Mouse (Mus musculus): ENCODE data around the gene Nphs1.
"Not testable (repeated sequence)": the region's sequence is repeated elsewhere in the genome, so short reads cannot be mapped to it uniquely, and the experiment has no call there.

The Nphs1 gene

DNA sequence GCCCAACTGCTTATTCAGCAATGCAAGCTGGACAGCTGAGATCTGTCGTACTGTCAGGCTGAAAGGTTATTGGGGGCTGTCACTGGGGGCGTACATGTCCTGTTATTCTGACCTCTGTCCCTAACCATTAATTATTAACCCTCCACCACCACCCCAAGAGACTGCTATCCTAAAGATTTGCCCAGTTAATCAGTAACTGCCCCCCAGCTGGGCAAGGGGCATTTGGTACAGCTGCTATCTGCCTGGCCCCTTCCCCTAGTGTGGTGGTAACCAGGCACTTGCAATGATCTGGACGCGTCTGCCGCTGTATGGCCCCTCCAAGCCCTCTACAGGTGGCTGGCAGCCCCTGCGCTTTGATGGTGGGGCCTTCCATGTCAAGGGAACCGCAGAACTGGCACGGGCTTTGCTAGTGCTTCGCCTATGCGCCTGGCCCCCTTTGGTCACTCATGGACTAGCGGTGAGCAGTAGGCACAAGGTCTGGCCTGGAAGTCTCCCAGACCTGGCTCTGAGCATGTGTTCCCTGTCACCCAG, 35.4 kb downstream of the Nphs1 start, which contains the start of gene Prodh2:
Prodh2 (plus strand) TSS at position 222 of the 531 bp plus-strand sequence.
- DNase-seq (ENCODE audit: low spot score) = no peak

- not testable (repeated sequence) for DNase-seq (ENCODE audit: low spot score)
Measured at GRCm38 (mm10) chr7:30495506-30496042, 37.5 kb downstream of the Nphs1 start.

DNA sequence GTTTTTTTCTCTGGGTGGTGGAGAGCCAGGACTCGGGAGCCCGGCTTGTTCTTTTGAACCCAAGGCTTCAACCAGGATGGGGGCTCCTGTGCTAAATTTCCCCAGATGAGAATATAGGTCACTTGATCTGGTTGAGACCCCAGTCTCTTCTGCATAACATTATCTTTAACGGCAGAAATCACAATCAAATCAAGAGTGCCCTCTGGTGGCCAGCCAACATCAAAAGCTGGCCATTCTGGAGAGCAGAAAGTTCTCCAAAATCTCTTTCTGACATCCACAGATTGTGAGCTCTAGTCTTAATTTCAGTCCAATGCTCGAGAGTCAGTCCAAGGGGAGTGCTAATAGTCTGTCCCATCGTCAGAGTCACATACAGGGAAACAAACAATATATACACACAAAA, 43.0 kb downstream of the Nphs1 start:
- DNase-seq (ENCODE audit: low spot score) = not testable (repeated sequence)

GRCm38 (mm10) chr7:30508061-30508460, 49.9 kb downstream of the Nphs1 start:
- DNase-seq (ENCODE audit: low spot score) = no peak

GRCm38 (mm10) chr7:30515003-30515760, 57.1 kb downstream of the Nphs1 start:
- no peak for DNase-seq (ENCODE audit: low spot score)

DNA sequence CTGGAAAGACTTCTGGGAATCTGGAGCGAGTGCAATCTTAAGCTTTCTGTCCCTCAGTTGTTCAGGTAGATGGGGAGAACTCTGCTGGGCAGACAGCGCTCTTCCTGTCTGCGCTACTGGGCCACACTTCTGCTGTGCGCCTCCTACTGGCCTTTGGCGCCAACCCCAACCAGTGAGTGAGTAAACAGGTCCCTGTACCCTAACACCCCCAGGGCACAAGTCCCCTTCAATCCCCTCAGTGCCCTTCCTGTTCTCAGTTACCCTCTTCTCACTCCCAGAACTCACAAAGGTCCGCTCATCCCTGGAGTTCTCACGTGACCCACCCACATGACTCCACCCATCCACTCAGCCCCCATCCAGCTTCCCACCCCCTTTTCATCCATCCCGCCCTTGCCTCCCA, 60.2 kb downstream of the Nphs1 start:
- no peak for DNase-seq (ENCODE audit: low spot score)

DNA sequence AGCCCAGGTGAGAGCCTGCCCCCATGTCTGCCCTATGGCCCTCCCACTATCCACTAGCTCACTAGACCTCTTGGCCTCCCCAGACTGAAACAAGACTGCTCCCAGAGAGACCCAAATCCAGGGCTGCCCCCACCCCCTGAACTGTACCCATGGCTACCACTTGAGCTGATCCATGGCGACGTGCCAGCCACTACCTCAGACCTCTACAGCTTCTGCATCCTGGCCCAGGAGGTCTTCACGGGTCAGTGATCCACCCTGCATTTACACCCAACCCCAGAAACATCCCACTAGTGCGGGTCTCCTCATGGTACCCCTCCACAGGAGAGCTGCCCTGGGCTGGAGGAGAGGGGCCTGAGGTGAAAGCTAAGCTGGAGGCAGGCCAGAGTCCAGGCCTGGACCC, 62.3 kb downstream of the Nphs1 start:
- DNase-seq (ENCODE audit: low spot score) = no peak

DNA sequence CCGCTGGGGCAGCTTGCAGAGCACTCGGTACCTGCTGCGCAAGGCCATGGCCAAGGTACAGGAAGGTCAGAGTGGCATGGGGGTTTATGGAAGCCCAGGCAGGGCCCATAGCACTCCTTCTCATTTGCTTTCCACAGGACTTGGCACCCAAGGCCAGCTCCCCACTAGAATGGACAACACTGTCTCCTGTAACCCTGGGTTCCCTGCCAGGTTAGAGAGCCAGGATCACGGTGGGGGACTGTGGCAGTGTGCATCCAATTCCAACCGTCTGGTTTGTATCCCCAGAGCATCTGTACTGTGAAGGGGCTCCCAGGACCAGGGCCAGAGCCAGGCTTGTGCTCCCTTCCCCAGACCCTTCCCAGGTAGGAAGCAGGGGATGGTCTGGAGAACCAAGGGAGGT, 62.7 kb downstream of the Nphs1 start:
- DNase-seq (ENCODE audit: low spot score) = no peak

GRCm38 (mm10) chr7:30522871-30523270, 64.8 kb downstream of the Nphs1 start:
- DNase-seq (ENCODE audit: low spot score) = no peak

DNA sequence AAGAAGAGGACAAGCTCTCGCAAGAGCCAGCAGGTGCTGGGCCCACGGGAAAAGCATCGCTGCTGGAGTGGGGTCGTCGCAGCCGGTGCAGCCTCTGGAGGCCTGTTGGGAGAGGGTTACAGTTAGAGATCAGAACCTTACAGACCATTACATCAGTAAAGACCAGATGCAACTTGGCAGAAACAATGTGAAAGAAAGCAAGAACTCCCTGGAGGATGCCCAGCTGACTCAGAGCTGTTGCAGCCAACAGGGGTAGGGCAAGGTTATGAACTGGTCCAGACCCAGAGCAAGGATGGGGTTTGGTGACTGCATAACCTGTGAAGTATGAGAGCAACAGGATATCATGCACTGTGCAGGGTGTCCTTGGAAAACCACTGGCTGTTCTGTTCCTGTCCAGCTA, 66.4 kb downstream of the Nphs1 start:
- DNase-seq (ENCODE audit: low spot score) = no peak

GRCm38 (mm10) chr7:30525954-30526353, 67.8 kb downstream of the Nphs1 start:
- no peak for DNase-seq (ENCODE audit: low spot score)

GRCm38 (mm10) chr7:30526399-30526798, 68.3 kb downstream of the Nphs1 start:
- no peak for DNase-seq (ENCODE audit: low spot score)

GRCm38 (mm10) chr7:30526981-30527380, 68.9 kb downstream of the Nphs1 start:
- DNase-seq (ENCODE audit: low spot score) = no peak

- peak; percentile 46 for DNase-seq (ENCODE audit: low spot score)
Measured at GRCm38 (mm10) chr7:30531291-30531815, 73.2 kb downstream of the Nphs1 start.

- peak; percentile 54 for DNase-seq (ENCODE audit: low spot score)
Measured at GRCm38 (mm10) chr7:30532931-30533330, 74.8 kb downstream of the Nphs1 start.

DNA sequence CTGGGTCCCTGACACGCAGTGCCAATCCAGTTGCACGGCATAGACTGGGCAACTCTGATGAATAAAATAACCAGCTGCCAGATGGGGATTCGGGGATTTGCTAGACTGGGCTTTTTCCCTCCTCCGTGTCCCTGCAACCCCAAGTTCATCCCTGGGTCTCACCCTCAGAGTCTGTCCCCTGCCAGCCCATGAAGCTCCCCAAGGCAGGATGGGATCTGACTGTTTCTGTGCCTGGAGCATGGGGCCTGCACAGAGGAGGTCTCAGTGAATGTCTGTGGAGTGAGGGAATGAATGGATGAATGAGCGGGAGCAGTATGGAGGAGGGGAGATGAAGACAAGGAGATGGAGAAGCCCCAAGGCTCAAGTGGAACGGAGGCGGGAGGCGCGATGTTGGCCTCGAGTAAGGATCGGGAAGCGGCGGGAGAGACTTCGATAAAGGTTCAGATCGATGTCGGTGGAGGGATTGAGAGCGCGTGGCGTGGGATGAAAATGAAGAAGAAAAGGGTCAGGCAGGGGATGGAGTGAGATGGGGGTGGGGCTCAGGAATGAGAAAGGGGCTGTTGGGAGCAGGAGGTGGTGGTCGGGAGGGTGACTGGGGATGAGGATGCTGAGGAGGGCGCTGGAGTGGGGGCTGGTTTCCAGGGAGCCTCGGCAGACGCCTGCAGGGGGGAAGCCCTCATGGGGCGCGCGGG, 76.0 kb downstream of the Nphs1 start:
- DNase-seq (ENCODE audit: low spot score) = no peak

- DNase-seq (ENCODE audit: low spot score) = peak; percentile 98
Measured at GRCm38 (mm10) chr7:30534633-30535577, 76.8 kb downstream of the Nphs1 start, which contains the start of gene Arhgap33. Gene Arhgap33, minus strand, starts transcription at chr7:30535060.
